Mouse (Mus musculus): ENCODE measurements around the gene Gm20518. TPM values are rescaled to one million over a fixed set of nuclear protein-coding genes. Genes with fewer than 3 reads are reported as not detected.
A peak's percentile ranks its signal among the peaks of the same experiment; 100 is the strongest.

Gm20518 gene
- polyA plus RNA-seq (2015; fragmentation: Nextera tagmentation; extraction: Ambion mirVana), result 0.29 and 0.36 TPM in 2 replicates

DNA sequence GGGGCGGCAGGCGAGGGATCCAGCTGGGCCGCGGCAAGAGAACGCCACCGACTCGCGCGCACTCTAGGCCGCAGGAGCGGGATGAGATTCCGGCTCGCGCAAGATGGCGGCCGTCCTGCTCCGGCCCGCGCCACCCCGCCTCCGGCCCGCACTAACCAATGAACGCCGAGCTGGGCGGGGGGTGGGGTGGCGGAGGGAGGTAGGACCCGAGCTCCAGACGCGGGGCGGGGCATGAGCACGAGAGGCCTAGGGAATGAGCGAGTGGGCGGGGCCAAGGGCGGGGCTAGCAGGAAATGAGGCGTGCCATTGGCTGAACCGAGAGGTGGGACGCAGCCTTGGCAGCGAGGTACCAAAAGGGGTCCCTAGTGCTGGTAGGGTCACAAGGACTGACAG, at the start of gene Gm20518:
TSS of gene Gm20518 (minus strand) at position 105 of the 393 bp plus-strand sequence.
- H3K9me3 ChIP-seq (ENCODE audit: control insufficient read depth, low read length), result no peaks in the 10 kb centered on the region
- H3K27ac ChIP-seq (ENCODE audit: low read depth, low read length), result peak within 1 kb of the TSS; percentile 97
- peak within 1 kb of the TSS; percentile 93 for H3K4me2 ChIP-seq (ENCODE audit: low read length)
- no peaks in the 10 kb centered on the region for H3K27me3 ChIP-seq (replicated peaks; ENCODE audit: control insufficient read depth, insufficient read depth, low read length)
- under 1% methylated on average over 38 of the region's 38 CpGs for WGBS
- peak within 1 kb of the TSS; percentile 98 for H3K4me3 ChIP-seq (ENCODE audit: low read length)
- H3K9ac ChIP-seq (ENCODE audit: low read depth, low read length), result peak within 1 kb of the TSS; percentile 99
- no peaks in the 10 kb centered on the region for H3K36me3 ChIP-seq (ENCODE audit: control insufficient read depth, insufficient read depth, low read length)
- peak; percentile 97 for ATAC-seq
- H3K4me1 ChIP-seq (ENCODE audit: control insufficient read depth, insufficient read depth, low read depth, low read length), result peaks cover 21% of the 10 kb centered on the region

DNA sequence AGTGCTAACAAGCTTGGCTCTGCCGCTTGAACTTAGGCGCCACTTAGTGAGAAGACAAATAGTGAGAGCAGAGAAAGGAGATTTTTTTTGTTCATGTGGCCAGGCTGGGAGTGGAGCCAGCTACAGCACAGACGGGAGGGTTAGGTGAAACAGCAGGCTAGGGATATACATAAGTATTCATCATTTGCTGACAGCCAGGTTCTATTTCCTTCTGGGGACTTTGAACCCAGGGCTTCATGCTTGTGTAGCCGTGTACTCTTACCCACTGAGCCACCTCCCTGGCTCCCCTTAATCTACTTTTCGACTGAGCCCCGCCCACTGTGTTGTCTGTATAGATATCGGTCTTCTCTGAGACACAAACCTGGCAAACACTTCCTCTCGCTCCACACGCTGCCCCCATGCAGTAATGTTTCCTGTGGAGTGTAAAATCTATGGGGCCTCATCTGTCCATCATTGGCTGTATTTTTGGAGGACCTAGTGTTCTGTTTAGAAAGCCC, 47.8 kb upstream of the Gm20518 start:
- Histone ChIP-seq H3K4me1 (ENCODE audit: control insufficient read depth, insufficient read depth, low read depth, low read length) (no peaks in the 10 kb centered on the region; the same call in 1 of the 2 replicates), H3K4me2 (ENCODE audit: low read length) (no peak overlapping the region), H3K27me3 (replicated peaks; ENCODE audit: control insufficient read depth, insufficient read depth, low read length) (no peaks in the 10 kb centered on the region), H3K36me3 (ENCODE audit: control insufficient read depth, insufficient read depth, low read length) (no peaks in the 10 kb centered on the region), H3K4me3 (ENCODE audit: low read length) (no peak overlapping the region), H3K9me3 (ENCODE audit: control insufficient read depth, low read length) (no peaks in the 10 kb centered on the region), H3K9ac (ENCODE audit: low read depth, low read length) (no peak overlapping the region), H3K27ac (ENCODE audit: low read depth, low read length) (no peak overlapping the region)
- ATAC-seq, result peak; percentile 73
- WGBS, result 36% methylated on average over 9 of the region's 9 CpGs

GRCm38 (mm10) chr16:17938821-17939220, 47.4 kb upstream of the Gm20518 start:
- H3K4me1 ChIP-seq (ENCODE audit: control insufficient read depth, insufficient read depth, low read depth, low read length), result no peaks in the 10 kb centered on the region; the same call in 1 of the 2 replicates
- no peak overlapping the region for H3K4me2 ChIP-seq (ENCODE audit: low read length)
- no peaks in the 10 kb centered on the region for H3K36me3 ChIP-seq (ENCODE audit: control insufficient read depth, insufficient read depth, low read length)
- H3K27me3 ChIP-seq (replicated peaks; ENCODE audit: control insufficient read depth, insufficient read depth, low read length), result no peaks in the 10 kb centered on the region
- H3K9me3 ChIP-seq (ENCODE audit: control insufficient read depth, low read length), result no peaks in the 10 kb centered on the region
- peak; percentile 85 for ATAC-seq
- H3K4me3 ChIP-seq (ENCODE audit: low read length), result no peak overlapping the region
- H3K27ac ChIP-seq (ENCODE audit: low read depth, low read length), result no peak overlapping the region
- WGBS, result 13% methylated on average over 7 of the region's 7 CpGs
- no peak overlapping the region for H3K9ac ChIP-seq (ENCODE audit: low read depth, low read length)

DNA sequence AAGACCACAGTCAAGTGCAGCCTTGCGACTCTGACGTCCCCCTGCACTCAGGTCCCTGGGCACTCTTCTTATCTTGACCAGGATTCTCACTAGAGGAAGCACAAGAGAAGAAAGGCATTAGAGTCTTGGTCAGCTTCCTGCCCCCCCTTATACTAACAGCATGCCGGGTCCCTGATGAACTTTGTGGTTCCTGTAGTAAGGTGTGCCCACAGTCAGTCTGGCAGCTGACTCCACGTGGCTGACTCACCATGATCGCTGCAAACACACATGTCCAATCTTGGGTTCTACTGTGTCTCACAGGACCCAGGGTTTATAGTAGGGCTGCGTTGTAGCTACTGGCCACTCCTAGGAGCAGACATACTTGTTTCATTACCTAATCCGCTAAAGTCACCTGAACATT, 46.7 kb upstream of the Gm20518 start:
- H3K4me3 ChIP-seq (ENCODE audit: low read length), result no peak overlapping the region
- H3K9ac ChIP-seq (ENCODE audit: low read depth, low read length), result no peak overlapping the region
- no peak overlapping the region for H3K4me2 ChIP-seq (ENCODE audit: low read length)
- H3K9me3 ChIP-seq (ENCODE audit: control insufficient read depth, low read length), result no peaks in the 10 kb centered on the region
- H3K27ac ChIP-seq (ENCODE audit: low read depth, low read length), result no peak overlapping the region
- H3K36me3 ChIP-seq (ENCODE audit: control insufficient read depth, insufficient read depth, low read length), result no peaks in the 10 kb centered on the region
- H3K4me1 ChIP-seq (ENCODE audit: control insufficient read depth, insufficient read depth, low read depth, low read length), result no peaks in the 10 kb centered on the region; the same call in 1 of the 2 replicates
- no peaks in the 10 kb centered on the region for H3K27me3 ChIP-seq (replicated peaks; ENCODE audit: control insufficient read depth, insufficient read depth, low read length)
- 84% methylated on average over 7 of the region's 7 CpGs for WGBS
- ATAC-seq, result no peak

DNA sequence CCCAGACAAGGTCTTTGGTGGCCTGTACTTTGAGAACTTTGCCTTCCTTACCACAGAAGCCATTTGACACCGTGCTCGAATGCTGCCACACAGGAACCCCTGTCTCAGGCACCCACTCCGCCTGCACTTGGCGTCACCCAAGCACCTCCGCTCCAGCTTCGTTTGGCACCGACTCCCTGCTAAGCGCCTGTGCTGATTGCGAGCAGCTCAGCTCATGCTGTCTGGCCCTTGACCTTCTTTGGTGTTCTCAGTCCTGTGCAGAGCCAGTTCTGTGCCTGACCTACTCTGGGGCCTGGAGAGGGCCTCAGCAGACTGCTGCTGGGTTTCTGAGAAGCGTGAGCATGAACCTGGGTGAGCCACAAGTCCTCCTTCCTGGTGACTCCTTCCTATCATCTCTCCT, 45.3 kb upstream of the Gm20518 start:
- Histone ChIP-seq H3K36me3 (ENCODE audit: control insufficient read depth, insufficient read depth, low read length) (no peaks in the 10 kb centered on the region), H3K9me3 (ENCODE audit: control insufficient read depth, low read length) (no peaks in the 10 kb centered on the region)
- WGBS, result 92% methylated on average over 10 of the region's 10 CpGs

DNA sequence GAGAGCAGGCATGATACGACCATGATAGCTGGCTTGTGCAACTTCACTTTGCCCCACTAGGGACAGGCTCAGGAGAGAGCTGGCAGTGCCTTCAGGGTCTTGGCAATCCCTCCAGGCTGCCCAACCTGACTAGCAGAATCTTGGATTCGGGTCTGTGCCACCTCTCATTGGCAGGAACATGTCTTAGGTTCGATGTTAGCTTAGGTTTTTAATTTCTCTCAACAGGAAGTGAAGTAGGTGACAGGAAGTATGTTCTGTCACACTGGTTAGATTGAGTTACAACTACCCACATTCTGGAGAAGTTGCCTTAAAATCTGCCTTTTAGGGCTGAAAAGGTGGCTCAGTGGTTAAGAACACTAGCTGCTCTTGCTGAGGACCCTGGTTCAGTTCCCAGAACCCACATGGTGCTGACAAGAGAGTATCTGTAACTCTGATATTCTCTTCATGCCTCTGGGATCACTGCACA, 43.0 kb upstream of the Gm20518 start:
- Histone ChIP-seq H3K4me2 (ENCODE audit: low read length) (no peak overlapping the region), H3K27ac (ENCODE audit: low read depth, low read length) (no peak overlapping the region), H3K27me3 (replicated peaks; ENCODE audit: control insufficient read depth, insufficient read depth, low read length) (no peaks in the 10 kb centered on the region; the same call in 1 of the 2 replicates), H3K9me3 (ENCODE audit: control insufficient read depth, low read length) (no peaks in the 10 kb centered on the region), H3K36me3 (ENCODE audit: control insufficient read depth, insufficient read depth, low read length) (no peaks in the 10 kb centered on the region), H3K9ac (ENCODE audit: low read depth, low read length) (no peak overlapping the region), H3K4me1 (ENCODE audit: control insufficient read depth, insufficient read depth, low read depth, low read length) (no peaks in the 10 kb centered on the region; the same call in 1 of the 2 replicates), H3K4me3 (ENCODE audit: low read length) (no peak overlapping the region)
- WGBS, result 68% methylated on average over 3 of the region's 3 CpGs
- ATAC-seq, result no peak

More for the DNA sequence above, 45.3 kb upstream of the Gm20518 start:
- Histone ChIP-seq H3K27ac (ENCODE audit: low read depth, low read length) (no peak overlapping the region), H3K4me3 (ENCODE audit: low read length) (no peak overlapping the region), H3K4me2 (ENCODE audit: low read length) (no peak overlapping the region), H3K4me1 (ENCODE audit: control insufficient read depth, insufficient read depth, low read depth, low read length) (no peaks in the 10 kb centered on the region; the same call in 1 of the 2 replicates), H3K9ac (ENCODE audit: low read depth, low read length) (no peak overlapping the region), H3K27me3 (replicated peaks; ENCODE audit: control insufficient read depth, insufficient read depth, low read length) (no peaks in the 10 kb centered on the region; the same call in 1 of the 2 replicates)
- ATAC-seq, result no peak

DNA sequence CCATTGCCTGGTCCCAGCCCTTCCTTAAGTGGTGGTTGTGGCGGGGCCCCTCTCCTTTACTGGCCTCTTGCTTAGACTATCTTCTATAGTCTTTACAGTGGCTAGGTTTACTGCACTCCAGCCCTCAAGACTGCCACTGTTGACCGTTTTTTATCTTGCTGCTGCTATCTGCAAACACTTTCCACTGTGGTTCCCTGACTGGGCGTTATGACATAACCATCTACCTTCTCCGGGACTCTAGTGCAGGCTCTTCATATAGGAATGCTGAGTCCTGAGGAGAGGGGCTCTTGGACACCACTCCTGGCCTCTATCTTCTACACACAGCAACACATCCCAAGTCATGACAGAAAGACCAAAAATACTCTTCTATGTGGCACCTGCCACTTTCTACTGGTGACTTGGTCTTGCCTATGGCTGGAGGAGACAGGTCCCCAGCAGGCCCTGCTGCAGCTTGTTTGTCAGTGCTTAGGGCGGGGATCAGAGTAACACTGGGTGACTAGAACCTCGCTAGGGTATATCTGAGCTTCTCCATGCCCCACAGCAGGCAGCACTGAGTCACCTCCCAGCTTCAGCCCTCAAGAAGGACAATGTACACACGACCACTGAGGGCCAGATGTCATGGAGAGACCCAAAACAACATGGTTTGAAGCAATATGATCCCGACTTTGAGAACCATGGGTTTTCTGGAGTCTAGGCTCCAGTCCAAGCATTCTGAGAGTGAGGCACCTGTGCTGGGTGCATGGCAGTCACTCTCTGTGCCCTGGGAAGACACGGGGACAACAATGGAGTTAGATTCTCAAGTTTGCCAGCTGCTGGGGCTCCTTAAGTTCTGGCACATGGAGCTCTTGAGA, 42.3 kb upstream of the Gm20518 start:
- 67% methylated on average over 9 of the region's 9 CpGs for WGBS
- no peak for ATAC-seq
- H3K4me3 ChIP-seq (ENCODE audit: low read length), result no peak overlapping the region

GRCm38 (mm10) chr16:17931906-17932460, 40.5 kb upstream of the Gm20518 start:
- 66% methylated on average over 5 of the region's 5 CpGs for WGBS
- no peak for ATAC-seq

More for the DNA sequence above, 42.3 kb upstream of the Gm20518 start:
- Histone ChIP-seq H3K4me2 (ENCODE audit: low read length) (no peak overlapping the region), H3K4me1 (ENCODE audit: control insufficient read depth, insufficient read depth, low read depth, low read length) (peaks cover under 1% of the 10 kb centered on the region), H3K36me3 (ENCODE audit: control insufficient read depth, insufficient read depth, low read length) (no peaks in the 10 kb centered on the region), H3K27me3 (replicated peaks; ENCODE audit: control insufficient read depth, insufficient read depth, low read length) (no peaks in the 10 kb centered on the region; the same call in 1 of the 2 replicates), H3K9me3 (ENCODE audit: control insufficient read depth, low read length) (no peaks in the 10 kb centered on the region), H3K9ac (ENCODE audit: low read depth, low read length) (no peak overlapping the region), H3K27ac (ENCODE audit: low read depth, low read length) (no peak overlapping the region)

GRCm38 (mm10) chr16:17929631-17930030, 38.2 kb upstream of the Gm20518 start:
- Histone ChIP-seq H3K4me3 (ENCODE audit: low read length) (no peak overlapping the region), H3K9me3 (ENCODE audit: control insufficient read depth, low read length) (no peaks in the 10 kb centered on the region), H3K27me3 (replicated peaks; ENCODE audit: control insufficient read depth, insufficient read depth, low read length) (no peaks in the 10 kb centered on the region; the same call in 1 of the 2 replicates), H3K4me2 (ENCODE audit: low read length) (no peak overlapping the region), H3K4me1 (ENCODE audit: control insufficient read depth, insufficient read depth, low read depth, low read length) (peaks cover 14% of the 10 kb centered on the region), H3K27ac (ENCODE audit: low read depth, low read length) (no peak overlapping the region), H3K9ac (ENCODE audit: low read depth, low read length) (no peak overlapping the region), H3K36me3 (ENCODE audit: control insufficient read depth, insufficient read depth, low read length) (peaks cover 14% of the 10 kb centered on the region)
- 57% methylated on average over 2 of the region's 2 CpGs for WGBS
- ATAC-seq, result no peak

More at GRCm38 (mm10) chr16:17931906-17932460, 40.5 kb upstream of the Gm20518 start:
- Histone ChIP-seq H3K4me3 (ENCODE audit: low read length) (no peak overlapping the region), H3K4me2 (ENCODE audit: low read length) (no peak overlapping the region), H3K27me3 (replicated peaks; ENCODE audit: control insufficient read depth, insufficient read depth, low read length) (no peaks in the 10 kb centered on the region; the same call in 1 of the 2 replicates), H3K9ac (ENCODE audit: low read depth, low read length) (no peak overlapping the region), H3K36me3 (ENCODE audit: control insufficient read depth, insufficient read depth, low read length) (no peaks in the 10 kb centered on the region), H3K9me3 (ENCODE audit: control insufficient read depth, low read length) (no peaks in the 10 kb centered on the region), H3K27ac (ENCODE audit: low read depth, low read length) (no peak overlapping the region), H3K4me1 (ENCODE audit: control insufficient read depth, insufficient read depth, low read depth, low read length) (peaks cover 4% of the 10 kb centered on the region)

Measured in hindbrain, embryonic 16.5 days (tissue).